Mouse (Mus musculus) right cerebral cortex, postnatal 10 days (tissue): ENCODE results near the gene Nme7.

ENCODE experiments used
- DNase-seq, 2 experiments: peaks; one replicate each; pipeline ENCODE4 v3.0.0; 2021; ENCODE audit warnings: low spot score in 2 of 2

Nme7 gene

GRCm38 (mm10) chr1:164319542-164320140, 15.7 kb downstream of the Nme7 start:
- DNase-seq: no peak

- peak; percentile 68 to 81 for DNase-seq
Observed at GRCm38 (mm10) chr1:164320731-164321130, 16.8 kb downstream of the Nme7 start.

- no peak for DNase-seq
Observed at GRCm38 (mm10) chr1:164321408-164321807, 17.5 kb downstream of the Nme7 start.

- DNase-seq: no peak
Observed at GRCm38 (mm10) chr1:164322987-164323650, 19.2 kb downstream of the Nme7 start.

GRCm38 (mm10) chr1:164324221-164324620, 20.3 kb downstream of the Nme7 start:
- no peak for DNase-seq

- no peak for DNase-seq
Observed at GRCm38 (mm10) chr1:164324878-164325277, 21.0 kb downstream of the Nme7 start.

GRCm38 (mm10) chr1:164326600-164327155, 22.8 kb downstream of the Nme7 start:
- DNase-seq: peak; percentile 72 to 75

GRCm38 (mm10) chr1:164327764-164328163, 23.8 kb downstream of the Nme7 start:
- DNase-seq: no peak

- no peak for DNase-seq
Observed at GRCm38 (mm10) chr1:164332559-164332958, 28.6 kb downstream of the Nme7 start.

- DNase-seq: no peak
Observed at GRCm38 (mm10) chr1:164335435-164335834, 31.5 kb downstream of the Nme7 start.

- peak; percentile 65 to 81 for DNase-seq
Observed at GRCm38 (mm10) chr1:164335846-164336245, 31.9 kb downstream of the Nme7 start.

GRCm38 (mm10) chr1:164342161-164342560, 38.2 kb downstream of the Nme7 start:
- DNase-seq: no peak

GRCm38 (mm10) chr1:164353443-164353842, 49.5 kb downstream of the Nme7 start:
- no peak for DNase-seq

- DNase-seq: no peak
Observed at GRCm38 (mm10) chr1:164357995-164358394, 54.1 kb downstream of the Nme7 start.

- no peak for DNase-seq
Observed at GRCm38 (mm10) chr1:164361997-164362396, 58.1 kb downstream of the Nme7 start.

GRCm38 (mm10) chr1:164366156-164367128, 62.5 kb downstream of the Nme7 start:
- DNase-seq: peak; percentile 69 to 83

- no peak for DNase-seq
Observed at GRCm38 (mm10) chr1:164368152-164368551, 64.2 kb downstream of the Nme7 start.

GRCm38 (mm10) chr1:164369781-164370180, 65.9 kb downstream of the Nme7 start:
- no peak for DNase-seq

GRCm38 (mm10) chr1:164373029-164373428, 69.1 kb downstream of the Nme7 start:
- DNase-seq: no peak

GRCm38 (mm10) chr1:164374020-164374419, 70.1 kb downstream of the Nme7 start:
- no peak for DNase-seq

GRCm38 (mm10) chr1:164375626-164376025, 71.7 kb downstream of the Nme7 start:
- no peak for DNase-seq
